Mouse (Mus musculus) adipocyte (in vitro differentiated cells): ENCODE data around the gene Tm2d3.
A peak's percentile ranks its signal among the peaks of the same experiment; 100 is the strongest.

ENCODE experiments used
- DNase-seq: peaks from one replicate; pipeline ENCODE4 v3.0.0-alpha.2; 2016; ENCODE audit warnings: low spot score

The Tm2d3 gene

DNA sequence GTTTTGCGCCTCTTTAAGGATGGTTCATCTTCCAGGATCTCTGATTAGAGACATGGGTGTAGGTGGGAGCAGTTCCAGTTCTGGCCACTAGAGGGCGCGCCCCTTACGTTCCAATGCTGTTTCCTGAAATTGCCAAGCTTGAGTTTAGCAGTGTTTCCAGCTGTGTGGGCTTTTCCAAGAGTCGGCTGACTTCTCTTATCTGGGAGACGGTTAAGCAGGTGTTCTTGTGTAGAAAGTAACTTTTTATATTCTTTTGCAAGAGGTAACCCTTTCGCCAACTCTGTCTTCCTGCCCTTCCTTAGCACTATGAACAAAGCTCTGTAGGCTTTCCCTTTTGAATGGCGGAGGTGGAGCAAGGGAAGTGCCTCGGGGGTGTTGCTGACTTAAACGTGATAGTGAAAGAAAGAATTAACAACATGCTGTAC is 13.9 kb downstream of the Tm2d3 start:
- peak; percentile 73 for DNase-seq

- DNase-seq = no peak
Measured at GRCm38 (mm10) chr7:65708506-65708905, 17.5 kb downstream of the Tm2d3 start.

DNA sequence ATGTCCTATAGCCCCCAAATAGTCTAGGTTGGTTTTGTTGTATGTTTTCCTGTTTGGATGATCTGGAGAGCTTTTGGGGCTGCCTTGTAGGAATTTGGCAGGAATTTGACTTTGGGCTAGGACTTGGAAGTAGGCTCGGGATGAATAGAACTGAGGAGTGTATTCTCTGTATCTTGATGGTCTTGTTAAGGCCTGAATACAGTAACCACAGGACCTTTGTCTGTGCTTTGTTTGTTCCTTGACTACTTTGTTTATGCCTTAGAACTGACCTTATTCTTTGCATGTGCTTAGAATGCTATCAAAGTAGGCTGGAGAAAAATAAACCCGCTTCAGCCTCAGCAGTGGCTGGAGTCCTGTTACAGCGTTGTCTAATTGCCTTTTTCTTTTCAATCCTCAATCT is 19.3 kb downstream of the Tm2d3 start:
- DNase-seq = no peak

DNA sequence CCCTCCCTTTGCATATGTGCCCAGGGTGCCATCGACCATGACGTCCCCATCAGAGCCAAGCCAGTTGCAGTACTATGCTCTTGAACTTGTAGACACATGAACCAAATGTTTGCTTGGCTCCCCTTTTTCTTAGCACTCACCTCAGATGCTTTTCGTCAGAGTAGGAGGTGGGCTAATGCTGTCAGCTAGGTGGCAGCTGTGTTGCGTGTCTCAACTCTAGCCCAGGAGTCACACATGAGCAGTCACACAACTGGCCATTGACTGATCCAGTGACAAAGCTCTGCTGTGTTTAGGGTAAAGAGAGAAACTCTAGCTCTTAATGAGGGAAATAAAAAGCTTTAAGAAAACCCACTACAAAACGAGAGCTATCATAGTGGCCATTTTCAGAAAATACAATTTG is 22.8 kb downstream of the Tm2d3 start:
- no peak for DNase-seq

- DNase-seq = no peak
Measured at GRCm38 (mm10) chr7:65714304-65714703, 23.3 kb downstream of the Tm2d3 start.

DNA sequence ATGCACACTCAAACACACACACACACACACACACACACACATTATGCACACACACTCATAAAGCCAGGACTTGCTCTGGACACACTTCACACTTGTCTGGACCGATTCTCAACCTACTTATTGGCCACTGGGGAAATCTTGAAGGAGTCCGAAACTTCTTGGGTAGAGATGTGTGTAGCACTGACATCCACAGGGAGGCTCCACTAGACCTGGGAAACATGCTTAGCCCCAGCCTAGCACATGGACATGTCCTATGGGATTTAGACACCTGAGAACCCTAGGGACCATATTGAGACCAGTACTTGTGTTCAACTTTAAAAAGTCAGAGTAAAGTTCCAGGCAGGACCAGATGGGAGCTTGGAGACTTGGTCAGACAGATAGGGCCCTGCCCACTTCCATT is 43.1 kb downstream of the Tm2d3 start:
- peak; percentile 14 for DNase-seq

DNA sequence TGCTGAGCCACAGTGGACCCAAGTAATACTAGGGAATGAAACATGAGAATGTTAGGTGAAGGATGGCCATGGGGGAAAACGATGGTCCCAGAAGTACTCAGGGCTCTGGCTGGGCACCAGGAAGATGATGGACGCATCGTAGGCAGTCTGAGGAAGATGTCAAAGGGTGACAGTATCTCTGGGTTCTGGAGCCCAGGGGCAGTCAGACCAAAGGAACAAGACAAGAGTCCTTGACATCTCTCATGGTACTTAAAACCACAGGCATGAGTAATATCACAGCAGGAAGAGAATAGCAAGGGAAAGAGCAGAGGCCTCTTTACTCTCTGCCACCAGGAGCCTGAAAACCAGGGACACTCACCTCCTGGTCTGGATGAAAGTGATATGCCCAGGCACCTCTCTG is 44.3 kb downstream of the Tm2d3 start:
- DNase-seq = no peak

- peak; percentile 40 for DNase-seq
Measured at GRCm38 (mm10) chr7:65737286-65738040, 46.5 kb downstream of the Tm2d3 start.

DNA sequence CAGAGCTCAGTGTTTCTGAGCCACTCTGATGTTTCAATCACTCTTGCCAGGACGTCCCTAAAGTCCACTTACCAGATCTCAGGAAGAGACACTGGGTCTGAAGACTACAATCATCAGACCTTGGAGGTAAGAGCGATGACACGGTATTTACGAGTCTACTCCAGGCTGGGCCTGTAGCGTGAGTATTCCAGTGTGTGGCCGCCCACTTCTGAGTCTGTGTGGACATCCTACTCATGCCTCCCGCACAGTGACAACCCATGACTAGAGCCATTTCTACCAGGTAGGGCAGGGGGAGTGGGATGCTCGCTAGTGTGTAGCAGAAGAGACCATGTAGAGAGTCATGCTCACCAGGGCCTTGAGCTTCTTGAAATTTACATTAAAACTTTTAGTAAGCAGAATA is 51.9 kb downstream of the Tm2d3 start:
- DNase-seq = no peak

- DNase-seq = no peak
Measured at GRCm38 (mm10) chr7:65747990-65748955, 57.3 kb downstream of the Tm2d3 start.
